Mouse (Mus musculus): ENCODE results near the gene Rmnd5a. TPM values are rescaled to one million over a fixed set of nuclear protein-coding genes. Genes with fewer than 3 reads are reported as not detected.

Rmnd5a gene
- polyA plus RNA-seq, 2 experiments = 10.0 to 35.9 TPM

DNA sequence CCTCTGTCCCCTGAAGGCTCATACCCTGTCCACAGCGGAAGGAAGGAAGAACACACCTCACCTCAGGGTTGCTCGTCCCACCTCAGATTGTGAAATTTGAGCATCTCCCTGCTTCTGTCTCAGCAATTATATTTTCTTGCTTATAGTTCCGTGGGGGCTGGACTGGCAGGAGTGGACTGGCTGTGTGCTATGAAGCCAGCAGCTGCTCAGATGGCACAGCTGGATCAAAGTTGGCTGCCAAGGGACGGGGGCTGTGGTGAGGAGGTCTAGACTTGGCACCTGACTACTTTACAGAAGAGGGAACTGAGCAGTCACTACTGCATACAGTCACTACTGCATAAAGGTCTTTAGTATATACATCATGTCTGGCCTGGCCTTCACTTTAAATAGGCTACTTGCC lies 101.1 kb downstream of the Rmnd5a start:
- H3K27me3 ChIP-seq (ENCODE audit: control insufficient read depth, insufficient read depth, low read length) = no peaks in the 10 kb centered on the region
- no peak overlapping the region for H3K4me2 ChIP-seq (replicated peaks; ENCODE audit: low read depth, low read length, severe bottlenecking)
- TF ChIP-seq POLR2A (IDR thresholded peaks at IDR 0.05; ENCODE audit: borderline replicate concordance, extremely low read depth, insufficient read depth, insufficient read length) = no peak
- DNase-seq (ENCODE audit: low spot score) = no peak
- H3K4me3 ChIP-seq (replicated peaks; ENCODE audit: low read length) = no peak overlapping the region
- peak; percentile 34; the same call in 1 of the 2 replicates for ATAC-seq (ENCODE audit: low FRiP score, low read depth)
- H3K9ac ChIP-seq (ENCODE audit: low read depth, low read length, severe bottlenecking) = no peak overlapping the region
- no peaks in the 10 kb centered on the region for H3K36me3 ChIP-seq (ENCODE audit: control insufficient read depth, insufficient read depth, low read length)
- WGBS = 56% methylated on average over 4 of the region's 4 CpGs
- no peaks in the 10 kb centered on the region for H3K9me3 ChIP-seq (ENCODE audit: control insufficient read depth, low read length)
- no peaks in the 10 kb centered on the region for H3K4me1 ChIP-seq (ENCODE audit: control insufficient read depth, insufficient read depth, low read length)
- no peak overlapping the region for H3K27ac ChIP-seq (replicated peaks; ENCODE audit: low read depth, low read length)

DNA sequence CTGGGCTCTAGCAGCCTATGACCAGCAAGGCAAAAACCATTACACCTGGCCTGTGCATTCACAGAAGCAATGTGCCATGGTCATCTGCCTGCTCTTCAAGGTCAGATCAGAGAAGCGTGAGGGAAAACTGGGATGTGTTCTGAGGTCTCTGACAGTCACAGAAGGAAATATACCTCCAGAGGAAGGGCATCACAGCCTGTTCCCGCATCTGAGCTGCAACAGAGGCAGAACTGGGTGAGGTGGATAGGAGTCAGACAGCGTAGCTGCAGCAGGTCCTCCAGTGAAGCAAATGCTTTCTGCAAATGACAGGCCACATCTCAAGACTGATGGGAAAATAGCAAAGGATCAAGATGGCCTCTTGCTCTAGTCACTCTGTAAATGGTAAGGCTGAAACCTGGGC lies 101.5 kb downstream of the Rmnd5a start:
- ATAC-seq (ENCODE audit: low FRiP score, low read depth) = no peak
- 86% methylated on average over 3 of the region's 3 CpGs for WGBS

More for the DNA sequence above, 101.5 kb downstream of the Rmnd5a start:
- H3K4me3 ChIP-seq (replicated peaks; ENCODE audit: low read length) = no peak overlapping the region
- TF ChIP-seq POLR2A (IDR thresholded peaks at IDR 0.05; ENCODE audit: borderline replicate concordance, extremely low read depth, insufficient read depth, insufficient read length) = no peak
- H3K36me3 ChIP-seq (ENCODE audit: control insufficient read depth, insufficient read depth, low read length) = no peaks in the 10 kb centered on the region
- H3K9ac ChIP-seq (ENCODE audit: low read depth, low read length, severe bottlenecking) = no peak overlapping the region
- H3K9me3 ChIP-seq (ENCODE audit: control insufficient read depth, low read length) = no peaks in the 10 kb centered on the region
- no peak overlapping the region for H3K27ac ChIP-seq (replicated peaks; ENCODE audit: low read depth, low read length)
- H3K4me1 ChIP-seq (ENCODE audit: control insufficient read depth, insufficient read depth, low read length) = no peaks in the 10 kb centered on the region
- no peak overlapping the region for H3K4me2 ChIP-seq (replicated peaks; ENCODE audit: low read depth, low read length, severe bottlenecking)
- DNase-seq (ENCODE audit: low spot score) = no peak
- no peaks in the 10 kb centered on the region for H3K27me3 ChIP-seq (ENCODE audit: control insufficient read depth, insufficient read depth, low read length)

Other genes starting within 250 kb of the Rmnd5a start
- gene Fabp1, start 240.8 kb downstream of the Rmnd5a start, polyA plus RNA-seq (2012; rRNA removed) = 0.23 TPM in 1 of 2 replicates, not detected in the other
- not detected in 2 replicates for gene Fabp1, start 240.8 kb downstream of the Rmnd5a start, polyA plus RNA-seq (2014; fragmentation: Nextera tagmentation; extraction: Ambion mirVana)
- 15.2 and 23.5 TPM in 2 replicates for gene Krcc1, start 169.0 kb downstream of the Rmnd5a start, polyA plus RNA-seq (2012; rRNA removed)
- gene Krcc1, start 169.0 kb downstream of the Rmnd5a start, polyA plus RNA-seq (2014; fragmentation: Nextera tagmentation; extraction: Ambion mirVana) = 45.9 and 47.0 TPM in 2 replicates
- 26.1 and 26.3 TPM in 2 replicates for gene Smyd1, start 118.4 kb downstream of the Rmnd5a start, polyA plus RNA-seq (2012; rRNA removed)
- 14.9 and 19.1 TPM in 2 replicates for gene Smyd1, start 118.4 kb downstream of the Rmnd5a start, polyA plus RNA-seq (2014; fragmentation: Nextera tagmentation; extraction: Ambion mirVana)
- not detected in 2 replicates for gene Cd8b1, start 117.8 kb downstream of the Rmnd5a start, polyA plus RNA-seq (2012; rRNA removed)
- gene Cd8b1, start 117.8 kb downstream of the Rmnd5a start, polyA plus RNA-seq (2014; fragmentation: Nextera tagmentation; extraction: Ambion mirVana) = not detected in 2 replicates
- 0.03 and 0.04 TPM in 2 replicates for gene Cd8a, start 67.2 kb downstream of the Rmnd5a start, polyA plus RNA-seq (2012; rRNA removed)
- gene Cd8a, start 67.2 kb downstream of the Rmnd5a start, polyA plus RNA-seq (2014; fragmentation: Nextera tagmentation; extraction: Ambion mirVana) = not detected in 2 replicates
- 15.4 and 17.6 TPM in 2 replicates for gene Rnf103, start 53.3 kb upstream of the Rmnd5a start, polyA plus RNA-seq (2012; rRNA removed)
- gene Rnf103, start 53.3 kb upstream of the Rmnd5a start, polyA plus RNA-seq (2014; fragmentation: Nextera tagmentation; extraction: Ambion mirVana) = 19.8 and 22.4 TPM in 2 replicates
- 51.1 and 57.2 TPM in 2 replicates for gene Chmp3, start 103.2 kb upstream of the Rmnd5a start, polyA plus RNA-seq (2012; rRNA removed)
- 64.4 and 70.6 TPM in 2 replicates for gene Chmp3, start 103.2 kb upstream of the Rmnd5a start, polyA plus RNA-seq (2014; fragmentation: Nextera tagmentation; extraction: Ambion mirVana)
- 54.8 and 58.1 TPM in 2 replicates for gene Kdm3a, start 192.4 kb upstream of the Rmnd5a start, polyA plus RNA-seq (2012; rRNA removed)
- 36.9 and 37.9 TPM in 2 replicates for gene Kdm3a, start 192.4 kb upstream of the Rmnd5a start, polyA plus RNA-seq (2014; fragmentation: Nextera tagmentation; extraction: Ambion mirVana)